Mouse (Mus musculus) large intestine, adult 2 months (tissue): ENCODE measurements around the gene Per1. TPM values are rescaled to one million over a fixed set of nuclear protein-coding genes. Genes with fewer than 3 reads are reported as not detected.

ENCODE experiments used
- DNase-seq: peaks from one replicate; pipeline ENCODE4 v3.0.0-alpha.2; 2012; ENCODE audit warnings: low read depth, low spot score
- WGBS: fragments of 180-500 bp; shearing (Covaris S2); methylation state at CpG from one replicate; pipeline ENCODE4 v1.1.7; 2018; 5-methylcytosine and 5-hydroxymethylcytosine counted together
- polyA plus RNA-seq: library from polyadenylated mRNA; depleted of rRNA; stranded (reverse); fragments of >200 nt; gene quantifications from 2 replicates; pipeline ENCODE4 v1.2.3, GENCODE M21; 2012

The Per1 gene
- polyA plus RNA-seq, 1 experiment, result 6.1 TPM

DNA sequence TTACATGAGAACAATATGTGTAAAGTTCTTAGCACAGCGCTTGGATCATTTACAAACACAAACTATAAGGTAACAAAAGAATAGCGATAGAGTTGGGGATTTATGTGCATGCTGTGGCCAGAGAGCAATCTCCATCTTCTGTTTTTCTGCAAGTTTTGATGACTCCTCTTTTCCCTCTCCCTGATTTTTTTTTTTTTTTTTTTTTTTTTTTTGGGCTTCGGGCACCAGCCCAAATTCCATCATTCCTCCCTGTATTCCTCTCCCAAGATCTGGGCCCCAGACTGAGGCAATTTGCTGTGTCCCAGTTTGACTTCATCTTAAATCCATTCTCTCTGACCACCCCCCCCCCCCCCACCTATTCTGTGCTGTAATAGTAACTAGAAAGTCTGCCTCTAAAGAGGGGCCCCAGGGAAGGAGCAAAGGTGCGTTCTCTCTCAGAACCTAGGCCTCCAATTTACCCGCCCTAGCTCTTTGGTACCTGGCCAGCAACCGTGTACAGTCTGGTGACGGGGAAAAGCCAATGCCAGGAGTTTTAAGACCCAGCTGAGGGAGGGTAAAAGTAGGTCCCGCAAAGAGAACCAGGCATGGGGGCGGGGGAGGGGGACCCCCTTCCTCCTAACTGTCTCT lies 1.5 kb downstream of the Per1 start:
- no peak for DNase-seq
- 3% methylated on average over 9 of the region's 9 CpGs for WGBS

DNA sequence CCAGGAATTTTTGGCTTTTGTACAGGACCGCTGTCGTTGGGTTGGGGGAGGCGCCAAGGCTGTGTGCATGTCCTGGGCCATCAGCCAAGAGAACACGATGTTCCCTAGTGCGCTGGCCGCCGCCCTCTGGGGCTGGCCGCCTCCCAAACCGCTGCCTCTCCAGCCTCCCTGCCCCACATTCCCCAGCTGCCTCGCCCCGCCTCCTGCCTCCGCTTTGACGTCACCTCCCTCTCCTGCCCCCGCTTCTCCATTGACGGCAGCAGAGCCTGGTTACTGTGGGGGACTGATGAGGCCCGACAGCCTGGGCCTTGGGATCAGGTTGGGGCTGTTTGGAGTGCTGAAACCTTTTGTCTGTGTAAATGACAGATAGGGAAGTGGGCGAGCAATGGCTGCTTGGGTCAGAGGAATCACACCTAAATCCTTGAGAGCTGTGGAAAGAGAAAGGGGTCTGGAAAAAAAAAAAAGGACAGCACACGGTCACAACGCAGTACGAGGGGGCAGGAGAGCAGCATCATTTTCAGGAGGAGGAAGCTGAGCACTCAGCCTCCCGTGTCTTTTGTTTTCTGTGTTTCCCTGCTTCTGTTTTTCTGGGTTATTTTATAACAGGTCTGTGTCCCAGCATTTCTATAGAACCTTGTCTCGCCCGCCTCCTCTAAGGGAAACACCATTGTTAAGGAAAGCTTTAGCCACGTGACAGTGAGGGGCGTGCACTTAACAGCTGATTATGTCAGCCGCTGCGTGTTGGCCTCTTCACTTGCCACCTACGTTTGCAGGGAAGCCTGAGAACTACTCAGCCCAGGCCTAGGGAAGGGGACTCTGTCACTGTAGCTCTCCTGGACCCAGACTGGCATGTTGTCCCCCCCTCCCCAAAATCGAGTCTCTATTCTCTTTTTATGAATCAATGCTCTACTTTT lies 2.2 kb downstream of the Per1 start:
- no peak for DNase-seq
- WGBS, result under 1% methylated on average over 29 of the region's 29 CpGs

DNA sequence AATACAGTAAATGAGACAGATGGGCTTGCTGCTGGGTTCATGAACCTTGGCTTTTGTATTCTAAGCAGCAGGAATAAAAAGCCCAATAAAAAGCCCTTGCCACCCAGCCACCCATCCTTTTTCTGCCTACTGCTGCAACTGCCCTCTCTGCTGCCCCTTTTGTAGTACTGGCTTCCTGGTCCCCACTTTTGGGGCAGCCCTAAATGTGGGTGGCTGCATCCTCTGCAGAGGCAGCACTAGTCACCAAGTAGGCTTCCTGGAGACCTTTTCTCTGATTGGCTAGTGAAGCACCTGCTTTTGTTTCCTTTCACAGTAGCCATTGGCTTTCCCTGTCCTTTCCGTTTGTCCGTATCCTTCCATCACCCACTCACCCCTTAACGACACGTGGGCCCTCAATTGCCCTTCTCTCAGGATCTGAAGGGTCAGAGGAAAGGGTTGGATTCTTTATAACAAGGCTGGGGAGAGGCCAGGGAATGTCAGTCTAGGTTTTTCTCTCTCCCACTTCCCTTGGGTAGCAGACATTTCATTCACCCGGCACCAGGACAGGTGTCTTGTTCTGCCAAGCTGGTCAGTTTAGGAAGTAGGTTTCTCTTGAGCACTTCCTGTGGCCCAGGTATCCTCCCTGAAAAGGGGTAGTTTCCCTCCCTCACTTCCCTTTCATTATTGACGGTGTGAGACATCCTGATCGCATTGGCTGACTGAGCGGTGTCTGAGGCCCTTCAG lies 3.2 kb downstream of the Per1 start:
- DNase-seq, result no peak
- WGBS, result 13% methylated on average over 8 of the region's 8 CpGs

DNA sequence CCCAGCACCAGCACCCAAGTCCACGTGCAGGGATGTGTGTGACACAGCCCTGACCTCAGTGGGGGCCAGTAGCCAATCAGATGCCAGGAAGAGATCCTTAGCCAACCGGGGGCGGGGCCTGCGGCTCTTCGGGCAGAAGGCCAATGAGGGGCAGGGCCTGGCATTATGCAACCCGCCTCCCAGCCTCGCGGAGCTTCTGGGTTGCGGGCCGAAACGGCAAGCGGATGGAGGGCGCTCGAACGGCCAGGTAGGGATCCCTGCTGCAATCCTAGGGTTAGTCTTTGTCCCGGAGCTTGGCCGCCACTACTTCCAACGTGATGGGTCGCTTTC lies 3.7 kb downstream of the Per1 start:
- DNase-seq, result no peak
- WGBS, result under 1% methylated on average over 19 of the region's 19 CpGs

DNA sequence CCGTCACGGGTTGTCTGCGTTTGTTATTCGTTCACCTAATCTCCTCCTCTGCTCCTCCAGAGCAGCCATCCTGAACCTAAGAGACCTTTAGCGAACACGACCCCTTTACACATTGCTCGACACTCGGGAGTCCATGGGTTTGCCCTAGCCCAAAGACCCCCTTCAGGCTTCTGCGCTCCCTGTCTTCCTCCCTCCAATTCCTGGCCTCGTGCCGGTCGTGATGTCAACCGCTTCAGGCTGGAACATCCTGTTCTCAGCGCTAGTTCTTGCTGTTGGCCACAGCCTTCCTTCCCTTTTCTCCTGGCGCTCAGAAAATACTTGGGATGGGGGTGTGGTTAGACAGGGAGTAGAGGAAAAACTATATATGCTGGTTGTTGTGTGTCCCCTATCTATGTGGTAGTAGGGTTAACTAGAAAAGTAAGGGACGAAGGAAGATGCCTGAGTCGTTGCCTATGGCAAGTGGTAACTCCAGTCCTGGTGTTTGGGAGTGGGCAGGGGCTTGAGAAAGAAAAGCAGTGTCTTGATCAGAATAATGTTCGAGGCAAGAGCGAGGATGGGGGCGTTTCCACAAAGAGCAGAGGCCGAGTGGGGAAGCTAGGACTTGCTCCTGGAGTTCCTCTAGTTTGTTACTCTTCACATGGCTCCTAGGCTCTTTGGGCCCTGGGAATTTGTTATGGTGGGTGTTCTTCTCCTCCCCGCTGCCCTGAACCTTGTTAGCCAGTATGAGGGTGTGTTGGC lies 4.3 kb downstream of the Per1 start:
- WGBS, result 2% methylated on average over 22 of the region's 22 CpGs
- no peak for DNase-seq

DNA sequence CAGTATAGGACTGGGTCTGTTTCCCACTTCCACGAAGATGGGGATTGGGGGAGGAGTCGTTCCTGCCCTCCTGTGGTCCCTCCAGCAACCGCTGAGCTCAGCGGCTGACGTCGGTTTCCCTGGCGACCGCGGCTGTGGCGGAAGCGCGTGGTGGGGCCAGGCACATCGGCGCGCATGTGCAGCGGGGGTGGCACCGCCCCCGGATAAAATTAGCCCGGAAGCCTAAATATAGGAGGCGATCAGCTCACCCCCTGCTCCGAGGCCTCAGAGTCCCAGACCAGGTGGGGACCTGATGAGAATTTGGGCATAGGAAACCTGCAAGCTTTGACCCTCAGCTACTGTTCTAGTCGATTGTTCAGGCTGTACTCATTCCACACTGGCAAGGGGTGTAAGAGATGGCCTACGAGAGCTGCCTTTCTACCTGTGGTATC lies 4.9 kb downstream of the Per1 start:
- DNase-seq, result no peak
- 1% methylated on average over 23 of the region's 23 CpGs for WGBS

DNA sequence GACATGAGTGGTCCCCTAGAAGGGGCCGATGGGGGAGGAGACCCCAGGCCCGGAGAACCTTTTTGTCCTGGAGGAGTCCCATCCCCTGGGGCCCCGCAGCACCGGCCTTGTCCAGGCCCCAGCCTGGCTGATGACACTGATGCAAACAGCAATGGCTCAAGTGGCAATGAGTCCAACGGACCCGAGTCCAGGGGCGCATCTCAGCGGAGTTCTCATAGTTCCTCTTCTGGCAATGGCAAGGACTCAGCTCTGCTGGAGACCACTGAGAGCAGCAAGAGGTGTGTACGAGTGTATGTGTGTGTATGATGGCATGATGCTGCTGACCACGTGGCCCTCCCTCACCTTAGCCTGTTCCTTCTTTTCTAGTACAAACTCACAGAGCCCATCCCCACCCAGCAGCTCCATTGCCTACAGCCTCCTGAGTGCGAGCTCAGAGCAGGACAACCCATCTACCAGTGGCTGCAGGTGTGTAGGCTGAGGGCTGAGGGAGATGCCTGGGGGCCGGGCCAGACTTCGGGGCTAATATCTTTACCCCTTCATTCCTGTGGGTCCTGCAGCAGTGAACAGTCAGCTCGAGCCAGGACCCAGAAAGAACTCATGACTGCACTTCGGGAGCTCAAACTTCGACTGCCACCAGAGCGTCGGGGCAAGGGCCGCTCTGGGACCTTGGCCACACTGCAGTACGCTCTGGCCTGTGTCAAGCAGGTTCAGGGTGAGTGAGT lies 5.8 kb downstream of the Per1 start:
- no peak for DNase-seq
- WGBS, result 90% methylated on average over 20 of the region's 20 CpGs

DNA sequence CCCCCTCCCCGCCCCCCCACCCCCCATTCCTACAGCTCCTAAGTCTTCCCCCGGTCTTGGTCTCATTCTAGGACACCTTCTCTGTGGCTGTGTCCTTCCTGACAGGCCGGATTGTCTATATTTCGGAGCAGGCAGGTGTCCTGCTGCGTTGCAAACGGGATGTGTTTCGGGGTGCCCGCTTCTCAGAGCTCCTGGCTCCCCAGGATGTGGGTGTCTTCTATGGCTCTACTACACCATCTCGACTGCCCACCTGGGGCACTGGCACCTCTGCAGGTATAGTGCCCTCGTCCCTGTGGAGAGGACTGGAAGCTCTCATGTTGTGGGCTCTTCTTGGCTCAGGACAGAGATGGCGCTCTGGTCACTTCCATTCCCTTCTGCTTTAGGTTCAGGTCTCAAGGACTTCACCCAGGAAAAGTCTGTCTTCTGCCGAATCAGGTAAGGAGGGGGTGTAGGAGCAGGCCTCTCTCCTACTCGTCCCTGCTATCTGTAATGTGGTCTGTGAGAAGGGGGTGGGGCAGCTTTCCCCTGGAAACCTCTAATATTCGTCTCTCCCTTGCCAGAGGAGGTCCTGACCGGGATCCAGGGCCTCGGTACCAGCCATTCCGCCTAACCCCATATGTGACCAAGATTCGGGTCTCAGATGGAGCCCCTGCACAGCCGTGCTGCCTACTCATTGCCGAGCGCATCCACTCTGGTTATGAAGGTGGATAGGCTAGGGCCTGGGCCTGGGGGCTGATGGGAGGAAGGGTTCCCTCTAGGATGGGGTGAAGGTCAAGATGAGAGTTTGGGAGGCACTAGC lies 6.8 kb downstream of the Per1 start:
- WGBS, result 90% methylated on average over 21 of the region's 21 CpGs
- DNase-seq, result no peak

DNA sequence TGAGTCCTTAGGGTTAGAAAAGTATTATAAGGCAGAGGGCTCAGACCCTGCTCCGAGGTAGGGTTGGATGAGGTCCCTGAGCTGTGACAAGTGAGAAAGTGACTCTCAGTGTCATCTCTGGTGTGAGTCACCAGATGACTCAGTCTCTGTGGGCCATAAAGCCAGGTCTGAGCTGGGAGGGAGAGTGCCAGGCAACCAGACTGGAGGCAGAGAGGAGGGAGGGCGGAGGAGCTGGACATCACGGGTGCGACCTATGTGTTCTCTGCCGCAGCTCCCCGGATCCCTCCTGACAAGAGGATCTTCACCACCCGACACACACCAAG lies 7.3 kb downstream of the Per1 start:
- DNase-seq, result no peak
- 71% methylated on average over 7 of the region's 7 CpGs for WGBS

DNA sequence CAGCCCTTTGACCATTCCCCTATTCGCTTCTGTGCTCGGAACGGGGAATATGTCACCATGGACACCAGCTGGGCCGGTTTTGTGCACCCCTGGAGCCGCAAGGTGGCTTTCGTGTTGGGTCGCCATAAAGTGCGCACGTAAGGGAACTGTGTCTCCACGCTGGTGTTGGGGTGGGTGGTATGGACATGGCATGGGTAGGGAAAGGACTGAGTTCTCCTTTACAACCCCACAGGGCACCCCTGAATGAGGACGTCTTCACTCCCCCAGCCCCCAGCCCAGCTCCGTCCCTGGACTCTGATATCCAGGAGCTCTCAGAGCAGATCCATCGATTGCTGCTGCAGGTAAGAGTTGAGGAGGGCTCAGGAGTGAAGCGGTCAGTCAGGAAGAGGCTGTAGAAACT lies 8.1 kb downstream of the Per1 start:
- WGBS, result 97% methylated on average over 14 of the region's 14 CpGs
- no peak for DNase-seq

DNA sequence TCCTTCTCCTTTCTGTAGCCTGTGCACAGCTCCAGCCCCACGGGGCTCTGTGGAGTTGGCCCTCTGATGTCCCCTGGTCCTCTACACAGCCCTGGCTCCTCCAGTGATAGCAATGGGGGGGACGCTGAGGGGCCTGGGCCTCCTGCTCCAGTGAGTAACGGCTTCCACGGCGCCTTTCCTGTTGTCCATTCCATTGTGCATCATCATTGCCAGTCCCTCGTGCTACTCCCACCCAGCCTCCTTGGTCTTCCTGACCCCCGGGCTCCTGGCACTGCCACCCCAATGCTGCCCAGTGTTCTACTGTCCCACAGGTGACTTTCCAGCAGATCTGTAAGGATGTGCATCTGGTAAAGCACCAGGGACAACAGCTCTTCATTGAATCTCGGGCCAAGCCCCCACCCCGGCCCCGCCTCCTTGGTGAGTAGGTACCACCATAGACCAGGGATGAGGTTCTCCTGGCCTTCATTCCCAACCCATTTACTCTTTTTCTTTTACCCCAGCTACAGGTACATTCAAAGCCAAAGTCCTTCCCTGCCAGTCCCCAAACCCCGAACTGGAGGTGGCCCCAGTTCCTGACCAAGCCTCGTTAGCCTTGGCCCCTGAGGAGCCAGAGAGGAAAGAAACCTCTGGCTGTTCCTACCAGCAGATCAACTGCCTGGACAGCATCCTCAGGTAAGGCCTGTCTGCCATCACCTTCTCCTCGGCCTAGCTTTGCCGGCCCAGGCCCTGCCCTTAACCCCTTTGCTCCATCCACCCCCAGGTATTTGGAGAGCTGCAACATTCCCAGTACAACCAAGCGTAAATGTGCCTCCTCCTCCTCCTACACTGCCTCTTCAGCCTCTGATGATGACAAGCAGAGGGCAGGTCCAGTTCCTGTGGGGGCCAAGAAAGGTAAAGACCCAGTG lies 8.8 kb downstream of the Per1 start:
- WGBS, result 92% methylated on average over 15 of the region's 15 CpGs
- no peak for DNase-seq

DNA sequence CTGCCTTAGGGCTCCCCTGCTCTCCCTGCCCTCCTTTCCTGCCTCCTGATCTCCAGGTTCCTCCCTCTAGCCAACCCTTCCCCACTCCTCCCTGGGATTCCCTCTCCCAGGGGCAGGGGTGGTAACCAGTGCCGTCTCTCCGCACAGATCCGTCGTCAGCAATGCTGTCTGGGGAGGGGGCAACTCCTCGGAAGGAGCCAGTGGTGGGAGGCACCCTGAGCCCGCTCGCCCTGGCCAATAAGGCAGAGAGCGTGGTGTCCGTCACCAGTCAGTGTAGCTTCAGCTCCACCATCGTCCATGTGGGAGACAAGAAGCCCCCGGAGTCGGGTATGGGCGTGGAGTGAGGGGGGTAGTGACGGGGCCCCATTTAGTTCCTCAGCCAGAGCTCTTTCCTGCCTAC lies 9.5 kb downstream of the Per1 start:
- no peak for DNase-seq
- 93% methylated on average over 14 of the region's 14 CpGs for WGBS

DNA sequence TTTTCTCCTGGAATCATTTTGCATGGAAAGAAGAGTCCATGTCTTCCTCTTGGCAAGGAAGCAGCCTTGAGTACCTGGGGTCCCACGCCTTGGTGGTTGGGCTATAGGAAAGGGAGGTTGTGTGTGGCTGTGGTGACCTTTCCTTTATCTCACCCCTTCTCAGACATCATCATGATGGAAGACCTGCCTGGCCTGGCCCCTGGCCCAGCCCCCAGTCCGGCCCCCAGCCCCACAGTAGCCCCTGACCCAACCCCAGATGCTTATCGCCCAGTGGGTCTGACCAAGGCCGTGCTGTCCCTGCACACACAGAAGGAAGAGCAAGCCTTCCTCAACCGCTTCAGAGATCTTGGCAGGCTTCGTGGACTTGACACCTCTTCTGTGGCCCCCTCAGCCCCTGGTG lies 10.2 kb downstream of the Per1 start:
- 84% methylated on average over 6 of the region's 6 CpGs for WGBS
- no peak for DNase-seq

DNA sequence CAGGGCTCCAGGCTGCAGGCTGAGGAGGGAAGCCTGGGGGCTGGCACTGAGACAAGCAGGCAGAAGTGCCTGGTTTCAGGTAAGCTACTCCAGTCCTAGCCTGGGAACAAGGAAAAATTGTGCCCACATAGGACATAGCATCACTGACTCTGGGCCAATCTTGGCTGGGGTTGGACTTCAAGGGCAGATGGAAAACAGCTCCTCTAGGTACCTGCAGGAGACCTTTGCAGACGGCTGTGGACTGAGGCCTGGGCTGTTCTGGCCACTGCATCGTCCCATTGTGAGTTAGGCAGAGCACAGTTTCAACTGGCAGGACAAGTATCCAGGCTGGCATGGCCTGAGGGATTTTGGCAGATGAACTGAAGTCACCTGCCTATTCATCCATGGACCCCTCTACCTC lies 10.8 kb downstream of the Per1 start:
- 72% methylated on average over 2 of the region's 2 CpGs for WGBS
- DNase-seq, result no peak

DNA sequence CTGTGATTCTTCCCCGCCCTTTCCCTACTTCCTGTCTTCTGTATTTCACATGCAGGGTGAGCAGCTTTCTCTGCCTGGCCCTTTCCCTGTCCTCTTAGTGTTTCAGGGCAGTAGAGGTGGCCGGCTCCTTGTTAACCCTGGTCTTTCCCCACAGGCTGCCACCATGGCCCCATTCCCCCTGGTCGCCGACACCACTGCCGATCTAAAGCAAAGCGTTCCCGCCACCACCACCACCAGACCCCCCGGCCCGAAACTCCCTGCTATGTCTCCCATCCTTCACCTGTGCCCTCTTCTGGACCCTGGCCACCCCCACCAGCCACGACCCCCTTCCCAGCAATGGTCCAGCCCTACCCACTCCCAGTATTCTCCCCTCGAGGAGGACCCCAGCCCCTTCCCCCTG lies 11.3 kb downstream of the Per1 start:
- WGBS, result 94% methylated on average over 11 of the region's 11 CpGs
- DNase-seq, result no peak

DNA sequence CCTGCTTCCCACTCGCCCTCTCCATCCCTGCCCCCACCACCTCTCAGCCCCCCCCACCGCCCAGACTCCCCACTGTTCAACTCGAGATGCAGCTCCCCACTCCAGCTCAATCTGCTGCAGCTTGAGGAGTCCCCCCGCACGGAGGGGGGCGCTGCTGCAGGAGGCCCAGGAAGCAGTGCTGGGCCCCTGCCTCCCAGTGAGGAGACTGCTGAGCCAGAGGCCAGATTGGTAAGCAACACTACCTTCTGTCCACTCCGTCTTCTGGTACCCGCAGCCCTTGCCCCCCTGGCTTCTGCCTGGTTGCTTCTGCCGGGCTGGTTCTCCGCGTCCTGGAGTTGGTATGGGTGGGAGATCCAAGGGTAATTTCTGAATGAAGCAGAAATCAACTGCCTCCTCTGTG lies 11.8 kb downstream of the Per1 start:
- WGBS, result 91% methylated on average over 11 of the region's 11 CpGs
- no peak for DNase-seq

DNA sequence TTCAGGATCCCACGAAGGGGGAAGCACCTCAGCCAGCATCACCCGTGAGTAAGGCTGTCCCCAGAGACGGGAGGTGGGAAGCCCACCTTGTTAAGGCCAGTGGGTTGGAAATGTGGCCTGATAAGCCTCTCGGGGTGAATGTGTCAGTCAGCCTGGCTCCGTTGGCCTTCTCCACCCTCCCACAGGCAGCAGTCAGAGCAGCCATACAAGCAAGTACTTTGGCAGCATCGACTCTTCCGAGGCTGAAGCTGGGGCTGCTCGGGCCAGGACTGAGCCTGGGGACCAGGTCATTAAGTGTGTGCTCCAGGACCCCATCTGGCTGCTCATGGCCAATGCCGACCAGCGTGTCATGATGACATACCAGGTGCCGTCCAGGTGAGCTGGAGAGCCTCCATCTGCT lies 12.7 kb downstream of the Per1 start:
- DNase-seq, result no peak
- 91% methylated on average over 11 of the region's 11 CpGs for WGBS

DNA sequence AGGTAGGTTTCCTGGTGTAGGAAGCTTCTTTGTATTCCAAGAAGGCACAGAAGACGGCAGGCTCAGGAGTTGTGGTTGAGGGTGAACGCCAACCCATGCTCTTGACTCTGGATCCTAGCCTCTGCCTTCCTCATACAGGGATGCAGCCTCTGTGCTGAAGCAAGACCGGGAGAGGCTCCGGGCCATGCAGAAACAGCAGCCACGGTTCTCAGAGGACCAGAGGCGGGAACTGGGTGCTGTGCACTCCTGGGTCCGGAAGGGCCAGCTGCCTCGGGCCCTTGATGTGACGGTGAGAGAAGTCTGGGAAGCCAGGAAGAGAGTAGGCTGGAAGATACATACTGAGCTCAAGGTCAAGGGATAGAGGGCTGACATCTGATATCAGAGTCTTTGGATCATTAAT lies 13.2 kb downstream of the Per1 start:
- WGBS, result 91% methylated on average over 9 of the region's 9 CpGs
- no peak for DNase-seq
